Mouse (Mus musculus) lung, adult 2 months (tissue): Measurements from ENCODE around the gene Pofut2.

Experiments used
- CTCF ChIP-seq: fragments of 200-500 bp; IDR thresholded peaks from 2 replicates; pipeline ENCODE4 v1.5.1; 2011; ENCODE audit warnings: mild to moderate bottlenecking, low read length, control low read depth; ENCODE audit not compliant: insufficient read depth
- POLR2A ChIP-seq: fragments of 200-500 bp; IDR thresholded peaks from 2 replicates; pipeline ENCODE4 v1.6.1; 2011; ENCODE audit warnings: low read depth, mild to moderate bottlenecking, control low read depth, low read length, borderline replicate concordance; ENCODE audit errors: extremely low read depth

- 0 out of 2 replicates have a peak, but pooled peaks have one; percentile 10 for TF ChIP-seq CTCF
- TF ChIP-seq POLR2A = peak; percentile 91
Observed at GRCm38 (mm10) chr10:77258704-77259621, at the start of gene Pofut2.
